Mouse (Mus musculus): ENCODE measurements around the gene Caps2. TPM values are rescaled to one million over a fixed set of nuclear protein-coding genes. Genes with fewer than 3 reads are reported as not detected.
"Not testable (repeated sequence)": the region's sequence is repeated elsewhere in the genome, so short reads cannot be mapped to it uniquely, and the experiment has no call there.

Caps2 gene
- total RNA-seq (2014; rRNA removed) (not detected in 2 replicates), polyA plus RNA-seq (2012; rRNA removed) (not detected in 2 replicates)

DNA sequence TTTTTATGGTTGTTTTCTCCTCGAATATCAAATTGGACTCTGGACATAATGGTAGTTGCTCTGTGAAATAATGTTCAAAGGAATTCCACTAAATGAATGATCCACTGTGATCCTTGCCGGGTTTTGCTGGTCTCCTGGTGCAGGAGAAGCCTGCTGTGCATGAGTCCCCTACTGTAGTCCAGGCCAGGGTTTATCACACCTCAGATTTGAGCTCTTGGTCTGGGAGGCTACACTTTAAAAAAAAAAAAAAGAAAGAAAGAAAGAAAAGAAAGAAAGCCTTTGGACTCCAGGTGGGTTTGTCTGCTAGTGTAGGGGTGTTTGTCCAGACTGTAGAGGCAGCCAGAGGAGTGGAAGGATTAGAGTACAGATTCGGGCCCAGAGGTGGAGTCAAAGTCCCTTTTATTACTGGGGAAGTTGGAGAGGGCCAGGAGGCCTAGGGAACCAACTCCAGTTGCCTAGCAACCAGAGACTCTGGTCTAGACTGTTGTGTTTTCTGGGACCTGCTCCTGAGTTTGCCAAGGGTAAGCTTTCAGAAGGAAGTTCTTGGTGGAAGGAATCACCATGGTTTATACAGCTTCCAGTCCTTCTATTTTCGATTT, at the start of gene Caps2:
Gene Caps2, plus strand, starts transcription at position 454 of the 599 bp plus-strand sequence.
- Histone ChIP-seq H3K4me3 (ENCODE audit: insufficient read depth, low read depth, low read length) (no peak within 1 kb of the TSS), H3K79me2 (ENCODE audit: control insufficient read depth, insufficient read depth, low read length) (no peaks in the 10 kb centered on the region), H3K36me3 (ENCODE audit: control insufficient read depth, insufficient read depth, low read length) (no peaks in the 10 kb centered on the region), H3K4me1 (ENCODE audit: control insufficient read depth, insufficient read depth, low read length) (no peaks in the 10 kb centered on the region), H3K9ac (ENCODE audit: low read depth, low read length) (no peak within 1 kb of the TSS), H3K27me3 (ENCODE audit: control insufficient read depth, insufficient read depth, low read length) (no peaks in the 10 kb centered on the region), H3K27ac (replicated peaks; ENCODE audit: insufficient read depth, low read depth, low read length) (no peak within 1 kb of the TSS)
- 30% methylated on average over 4 of the region's 4 CpGs for WGBS
- TF ChIP-seq POLR2A (IDR thresholded peaks at IDR 0.05; ENCODE audit: extremely low read depth, insufficient read depth, low read length), result no peak
- no peak for TF ChIP-seq CTCF (IDR thresholded peaks at IDR 0.05; ENCODE audit: low read depth, low read length)
- DNase-seq (ENCODE audit: extremely low read depth, low read depth, low spot score), result no peak

DNA sequence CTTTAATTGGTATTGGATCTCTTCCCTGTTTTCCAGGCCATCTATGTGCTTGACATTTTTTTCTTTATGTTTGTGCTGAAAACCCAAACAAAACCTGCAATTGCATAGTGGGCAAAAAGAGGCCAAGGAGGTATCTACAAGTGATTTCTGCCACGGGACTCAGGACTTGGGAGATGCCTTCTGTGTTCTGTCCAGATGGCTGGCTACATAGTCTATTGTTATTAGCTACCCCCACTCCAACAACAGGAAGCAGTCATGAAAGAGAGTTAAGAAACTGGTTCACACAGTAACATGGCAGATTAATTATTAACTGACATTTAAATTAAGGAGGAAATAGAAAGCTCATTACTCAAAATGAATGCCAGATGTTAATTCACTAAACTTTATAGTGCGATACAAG, 38.3 kb upstream of the Caps2 start:
- H3K4me3 ChIP-seq (ENCODE audit: insufficient read depth, low read depth, low read length); H3K4me1 ChIP-seq (ENCODE audit: control insufficient read depth, insufficient read depth, low read length); H3K27ac ChIP-seq (replicated peaks; ENCODE audit: insufficient read depth, low read depth, low read length); H3K36me3 ChIP-seq (ENCODE audit: control insufficient read depth, insufficient read depth, low read length); H3K9ac ChIP-seq (ENCODE audit: low read depth, low read length); DNase-seq (ENCODE audit: extremely low read depth, low read depth, low spot score); H3K79me2 ChIP-seq (ENCODE audit: control insufficient read depth, insufficient read depth, low read length); H3K27me3 ChIP-seq (ENCODE audit: control insufficient read depth, insufficient read depth, low read length): not testable (repeated sequence)
- 68% methylated on average over 2 of the region's 2 CpGs for WGBS

- not testable (repeated sequence) for H3K4me1 ChIP-seq (ENCODE audit: control insufficient read depth, insufficient read depth, low read length); H3K27ac ChIP-seq (replicated peaks; ENCODE audit: insufficient read depth, low read depth, low read length); H3K27me3 ChIP-seq (ENCODE audit: control insufficient read depth, insufficient read depth, low read length); H3K9ac ChIP-seq (ENCODE audit: low read depth, low read length); DNase-seq (ENCODE audit: extremely low read depth, low read depth, low spot score); H3K36me3 ChIP-seq (ENCODE audit: control insufficient read depth, insufficient read depth, low read length); H3K4me3 ChIP-seq (ENCODE audit: insufficient read depth, low read depth, low read length); H3K79me2 ChIP-seq (ENCODE audit: control insufficient read depth, insufficient read depth, low read length)
- WGBS, result 78% methylated on average over 6 of the region's 6 CpGs
Observed at GRCm38 (mm10) chr10:112127682-112128230, 35.7 kb upstream of the Caps2 start.

GRCm38 (mm10) chr10:112132194-112132593, 31.2 kb upstream of the Caps2 start:
- TF ChIP-seq CTCF (IDR thresholded peaks at IDR 0.05; ENCODE audit: low read depth, low read length), result no peak
- TF ChIP-seq POLR2A (IDR thresholded peaks at IDR 0.05; ENCODE audit: extremely low read depth, insufficient read depth, low read length), result no peak
- Histone ChIP-seq H3K36me3 (ENCODE audit: control insufficient read depth, insufficient read depth, low read length) (no peaks in the 10 kb centered on the region), H3K4me3 (ENCODE audit: insufficient read depth, low read depth, low read length) (no peak overlapping the region), H3K79me2 (ENCODE audit: control insufficient read depth, insufficient read depth, low read length) (no peaks in the 10 kb centered on the region), H3K9ac (ENCODE audit: low read depth, low read length) (no peak overlapping the region), H3K4me1 (ENCODE audit: control insufficient read depth, insufficient read depth, low read length) (no peaks in the 10 kb centered on the region), H3K27ac (replicated peaks; ENCODE audit: insufficient read depth, low read depth, low read length) (no peak overlapping the region), H3K27me3 (ENCODE audit: control insufficient read depth, insufficient read depth, low read length) (no peaks in the 10 kb centered on the region)
- no peak for DNase-seq (ENCODE audit: extremely low read depth, low read depth, low spot score)
- WGBS, result 88% methylated on average over 3 of the region's 3 CpGs

- no peak overlapping the region for H3K9ac ChIP-seq (ENCODE audit: low read depth, low read length)
- TF ChIP-seq POLR2A (IDR thresholded peaks at IDR 0.05; ENCODE audit: extremely low read depth, insufficient read depth, low read length), result no peak
- TF ChIP-seq CTCF (IDR thresholded peaks at IDR 0.05; ENCODE audit: low read depth, low read length), result no peak
- H3K4me1 ChIP-seq (ENCODE audit: control insufficient read depth, insufficient read depth, low read length), result no peaks in the 10 kb centered on the region
- H3K4me3 ChIP-seq (ENCODE audit: insufficient read depth, low read depth, low read length), result no peak overlapping the region
- no peaks in the 10 kb centered on the region for H3K79me2 ChIP-seq (ENCODE audit: control insufficient read depth, insufficient read depth, low read length)
- H3K27ac ChIP-seq (replicated peaks; ENCODE audit: insufficient read depth, low read depth, low read length), result no peak overlapping the region
- no peaks in the 10 kb centered on the region for H3K36me3 ChIP-seq (ENCODE audit: control insufficient read depth, insufficient read depth, low read length)
- WGBS, result 32% methylated on average over 9 of the region's 9 CpGs
- DNase-seq (ENCODE audit: extremely low read depth, low read depth, low spot score), result peak; percentile 18
- H3K27me3 ChIP-seq (ENCODE audit: control insufficient read depth, insufficient read depth, low read length), result no peaks in the 10 kb centered on the region
Observed at GRCm38 (mm10) chr10:112138050-112138870, 25.2 kb upstream of the Caps2 start.

- no peak overlapping the region for H3K4me3 ChIP-seq (ENCODE audit: insufficient read depth, low read depth, low read length)
- no peaks in the 10 kb centered on the region for H3K4me1 ChIP-seq (ENCODE audit: control insufficient read depth, insufficient read depth, low read length)
- TF ChIP-seq CTCF (IDR thresholded peaks at IDR 0.05; ENCODE audit: low read depth, low read length) (no peak), POLR2A (IDR thresholded peaks at IDR 0.05; ENCODE audit: extremely low read depth, insufficient read depth, low read length) (no peak)
- no peak overlapping the region for H3K27ac ChIP-seq (replicated peaks; ENCODE audit: insufficient read depth, low read depth, low read length)
- no peak overlapping the region for H3K9ac ChIP-seq (ENCODE audit: low read depth, low read length)
- no peak for DNase-seq (ENCODE audit: extremely low read depth, low read depth, low spot score)
- no peaks in the 10 kb centered on the region for H3K79me2 ChIP-seq (ENCODE audit: control insufficient read depth, insufficient read depth, low read length)
- 49% methylated on average over 6 of the region's 6 CpGs for WGBS
- no peaks in the 10 kb centered on the region for H3K27me3 ChIP-seq (ENCODE audit: control insufficient read depth, insufficient read depth, low read length)
- no peaks in the 10 kb centered on the region for H3K36me3 ChIP-seq (ENCODE audit: control insufficient read depth, insufficient read depth, low read length)
Observed at GRCm38 (mm10) chr10:112138871-112139430, 24.5 kb upstream of the Caps2 start.

Data from liver, adult 2 months (tissue).